ENCODE assay signal across 19 mouse cellular contexts in the genomic region with DNA sequence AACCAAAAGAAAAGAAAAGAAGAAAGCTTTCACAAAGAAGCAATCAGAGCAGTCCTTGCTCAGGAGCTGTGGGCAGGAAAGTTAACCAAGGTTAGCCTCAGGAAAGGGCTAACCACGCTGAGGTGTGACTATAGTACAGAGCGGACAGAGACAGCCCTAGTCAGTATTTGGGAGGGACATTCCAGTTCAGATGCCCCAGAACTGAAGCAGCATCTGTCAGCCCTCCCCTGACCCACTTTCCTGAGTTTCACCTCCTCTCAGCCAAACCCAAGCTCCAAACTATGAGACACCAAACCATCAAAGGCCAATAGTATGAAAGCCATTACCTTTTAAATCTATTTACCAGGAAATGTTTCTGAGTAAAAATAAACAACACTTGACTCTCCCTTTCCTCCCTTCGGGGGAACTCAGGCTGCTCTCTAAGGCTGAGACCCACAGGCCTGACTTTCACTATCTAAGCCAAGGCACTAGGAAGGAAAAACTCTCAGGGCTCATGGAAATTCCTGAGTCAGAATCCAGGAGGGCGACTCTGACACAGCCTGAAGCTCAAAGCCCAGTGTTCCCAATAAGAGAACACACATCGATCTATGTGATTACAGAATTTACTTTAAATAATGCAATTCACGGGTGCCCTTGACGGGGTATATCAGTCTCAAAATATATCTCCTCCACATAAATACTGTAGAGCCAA. TPM values are rescaled to one million over a fixed set of nuclear protein-coding genes. Genes with fewer than 3 reads are reported as not detected.
DNase-seq lines count a peak whose midpoint lies in the region; ATAC-seq lines count a peak whose summit lies in the region.
"Had no signal": no experiment of that assay in that cellular context is flagged by ENCODE, and none has a peak within 500 bp of the region (broad histone marks: within the 10 kb centered on the region; RNA-seq: fewer than 3 reads in every experiment).

No protein-coding gene starts in this region.

- H3K27me3 ChIP-seq in kidney, embryonic 16.5 days (ENCODE audit: insufficient read depth, low read length) = no peaks in the 10 kb centered on the region
- no peaks in the 10 kb centered on the region for H3K27me3 ChIP-seq in embryonic facial prominence, embryonic 10.5 days (replicated peaks; ENCODE audit: low read depth, poor library complexity, severe bottlenecking)
- H3K27me3 ChIP-seq: liver, embryonic 15.5 days; neural tube, embryonic 12.5 days had no signal

- DNase-seq in heart, adult 11 months = peak; percentile 89
- DNase-seq in heart, adult 18-20 months = no peak
- DNase-seq in kidney, adult 18-20 months = no peak
- DNase-seq in Muller cell, postnatal 12 days (ENCODE audit: inconsistent ontology term) = peak; percentile 64
- DNase-seq in embryonic facial prominence, embryonic 10.5 days (ENCODE audit: low spot score) = no peak
- DNase-seq: adrenal gland, postnatal 36 days; B cell, adult 2 months; cerebellum, adult 9-11 months; gastrocnemius, postnatal 36 days; kidney, postnatal 10 days; layer of hippocampus, adult 9-11 months; lung, postnatal 36 days; right cerebral cortex, postnatal 25 days; thymus, postnatal 4 days had no signal

- peaks cover 32% of the 10 kb centered on the region for H3K4me1 ChIP-seq in kidney, embryonic 16.5 days (ENCODE audit: insufficient read depth, low read length)
- H3K4me1 ChIP-seq in embryonic facial prominence, embryonic 10.5 days = peaks cover 36% of the 10 kb centered on the region
- H3K4me1 ChIP-seq: midbrain, embryonic 10.5 days; neural tube, embryonic 12.5 days had no signal

- WGBS in kidney, embryonic 16.5 days = 76% methylated on average over 7 of the region's 7 CpGs
- 80% methylated on average over 7 of the region's 7 CpGs for whole genome bisulfite sequencing in embryonic facial prominence, embryonic 10.5 days

- H3K27ac ChIP-seq in kidney, embryonic 16.5 days (ENCODE audit: low read length) = 0 out of 2 replicates have a peak overlapping the region, but pooled peaks have one; percentile 6
- no peak overlapping the region for H3K27ac ChIP-seq in embryonic facial prominence, embryonic 10.5 days (replicated peaks)
- H3K27ac ChIP-seq: liver, embryonic 15.5 days; midbrain, embryonic 10.5 days; neural tube, embryonic 12.5 days had no signal

- no peak overlapping the region for H3K4me2 ChIP-seq in kidney, embryonic 16.5 days (replicated peaks; ENCODE audit: low read depth, low read length)
- H3K4me2 ChIP-seq: liver, embryonic 15.5 days; neural tube, embryonic 12.5 days had no signal

- H3K36me3 ChIP-seq in kidney, embryonic 16.5 days (ENCODE audit: insufficient read depth, low read length) = 0 out of 2 replicates have a peak, but pooled peaks cover 3% of the 10 kb centered on the region
- peaks cover 27% of the 10 kb centered on the region for H3K36me3 ChIP-seq in embryonic facial prominence, embryonic 10.5 days (replicated peaks)
- H3K36me3 ChIP-seq: liver, embryonic 15.5 days; midbrain, embryonic 10.5 days; neural tube, embryonic 12.5 days had no signal

- ATAC-seq in kidney, embryonic 16.5 days (ENCODE audit: low FRiP score, low TSS enrichment) = no peak
- ATAC-seq in inflammation-experienced regulatory T-cells, adult 6 months = peak; percentile 43

- no peaks in the 10 kb centered on the region for H3K9me3 ChIP-seq in kidney, embryonic 16.5 days (ENCODE audit: low read length)
- 0 out of 2 replicates have a peak, but pooled peaks cover 3% of the 10 kb centered on the region for H3K9me3 ChIP-seq in embryonic facial prominence, embryonic 10.5 days
- H3K9me3 ChIP-seq: liver, embryonic 15.5 days; midbrain, embryonic 10.5 days; neural tube, embryonic 12.5 days had no signal

- no peak overlapping the region for H3K9ac ChIP-seq in kidney, embryonic 16.5 days (replicated peaks; ENCODE audit: low read length)
- H3K9ac ChIP-seq: liver, embryonic 15.5 days; neural tube, embryonic 12.5 days had no signal

- H3K4me3 ChIP-seq in kidney, embryonic 16.5 days (ENCODE audit: low read length) = no peak overlapping the region
- no peak overlapping the region for H3K4me3 ChIP-seq in embryonic facial prominence, embryonic 10.5 days
- H3K4me3 ChIP-seq: liver, embryonic 15.5 days; midbrain, embryonic 10.5 days; neural tube, embryonic 12.5 days had no signal

RNA-seq across cellular contexts. Expression of gene Utrn, which starts 18.2 kb away (rescaled TPM):
- total RNA-seq in heart, adult 18-20 months (2021) = 10 to 100 TPM; 66.8 to 67.5 TPM
- 76.0 and 88.1 TPM in 2 replicates for polyA plus RNA-seq in kidney, embryonic 16.5 days (2015; fragmentation: Nextera tagmentation; extraction: Ambion mirVana)
- polyA plus RNA-seq in inflammation-experienced regulatory T-cells, adult 6 months (2017; shearing (Covaris generic)) = 100 to 1,000 TPM; 143 to 631 (median 388) TPM
- 58.8 and 63.8 TPM in 2 replicates for polyA plus RNA-seq in embryonic facial prominence, embryonic 10.5 days (2016; fragmentation: Nextera tagmentation; extraction: Ambion mirVana)

Comparison
In these comparisons a context has a peak if more than half of its experiments do, and no peak if none do; other contexts are left out.
1. DNase-seq: peak in heart, adult 11 months (single experiment) and Muller cell, postnatal 12 days (single experiment); none in heart, adult 18-20 months (0 of 2), kidney, adult 18-20 months (single experiment) and embryonic facial prominence, embryonic 10.5 days (single experiment).